Mouse (Mus musculus) C2C12 (cell line): ENCODE data around the gene Chd3.

ENCODE experiments used
- CEBPB ChIP-seq: IDR thresholded peaks from one replicate; pipeline ENCODE4 v1.6.1; 2011; ENCODE audit warnings: low read depth, mild to moderate bottlenecking, control low read depth, moderate library complexity
- CTCF ChIP-seq: IDR thresholded peaks from one replicate; pipeline ENCODE4 v1.5.1; 2011; ENCODE audit not compliant: control insufficient read depth, insufficient read depth, insufficient read length
- MAX ChIP-seq: IDR thresholded peaks from one replicate; pipeline ENCODE4 v1.6.1; 2011; ENCODE audit warnings: mild to moderate bottlenecking, control low read depth
- MYOG ChIP-seq: IDR thresholded peaks from one replicate; pipeline ENCODE4 v1.6.1; 2011; ENCODE audit not compliant: control insufficient read depth, insufficient read length; ENCODE audit errors: extremely low read depth
- USF1 ChIP-seq: IDR thresholded peaks from one replicate; pipeline ENCODE4 v1.6.1; 2011; ENCODE audit warnings: low read depth, mild to moderate bottlenecking, control low read depth, moderate library complexity

GRCm38 (mm10) chr11:69406867-69407723 lies 37.9 kb upstream of the Chd3 start:
- TF ChIP-seq USF1 (no peak), MYOG (no peak), CTCF (no peak), CEBPB (no peak), MAX (no peak)
